Mouse (Mus musculus) E14TG2a.4 (cell line): ENCODE results near the gene Lmo7.

Experiments
- H3K27me3 ChIP-seq: 2 replicates; pipeline ENCODE4 v1.6.1; 2014; ENCODE audit warnings: low read length, control low read depth; ENCODE audit not compliant: insufficient read depth
- H3K36me3 ChIP-seq: 2 replicates; pipeline ENCODE4 v1.6.1; 2014; ENCODE audit warnings: low read length, control low read depth; ENCODE audit not compliant: insufficient read depth
- H3K4me1 ChIP-seq: replicated peaks from 2 replicates; pipeline ENCODE4 v1.6.1; 2014; ENCODE audit warnings: low read depth, low read length, control low read depth
- H3K4me3 ChIP-seq: replicated peaks from 2 replicates; pipeline ENCODE4 v1.5.1; 2014; ENCODE audit warnings: mild to moderate bottlenecking, low read length
- H3K9me3 ChIP-seq: 2 replicates; pipeline ENCODE4 v1.6.1; 2014; ENCODE audit warnings: low read length, control low read depth
- CTCF ChIP-seq: conservative IDR thresholded peaks from 2 replicates; pipeline ENCODE4 v1.5.1; 2014; ENCODE audit warnings: low read length
- NANOG ChIP-seq: IDR thresholded peaks from 2 replicates; pipeline ENCODE4 v1.6.1; 2014; ENCODE audit warnings: borderline replicate concordance, low read length, mixed read lengths
- POU5F1 ChIP-seq: IDR thresholded peaks from 2 replicates; pipeline ENCODE4 v1.6.1; 2014; ENCODE audit warnings: low read length, borderline replicate concordance

Gene Lmo7

GRCm38 (mm10) chr14:101933551-101933950 is 203.8 kb downstream of the Lmo7 start:
- Histone ChIP-seq H3K9me3 (no peaks in the 10 kb centered on the region), H3K4me1 (no peaks in the 10 kb centered on the region; the same call in 1 of the 2 replicates), H3K4me3 (no peak overlapping the region), H3K27me3 (peaks cover 11% of the 10 kb centered on the region; the same call in 1 of the 2 replicates), H3K36me3 (no peaks in the 10 kb centered on the region)
- no peak for TF ChIP-seq NANOG
- TF ChIP-seq CTCF = no peak
- TF ChIP-seq POU5F1 = no peak

GRCm38 (mm10) chr14:101942971-101943370 is 213.2 kb downstream of the Lmo7 start:
- Histone ChIP-seq H3K4me3 (no peak overlapping the region), H3K9me3 (no peaks in the 10 kb centered on the region), H3K4me1 (peaks cover 4% of the 10 kb centered on the region), H3K36me3 (no peaks in the 10 kb centered on the region), H3K27me3 (no peaks in the 10 kb centered on the region)
- TF ChIP-seq CTCF (peak; percentile 68), POU5F1 (no peak)

- H3K4me1 ChIP-seq = peaks cover 4% of the 10 kb centered on the region
- no peaks in the 10 kb centered on the region for H3K27me3 ChIP-seq
- H3K9me3 ChIP-seq = no peaks in the 10 kb centered on the region
- TF ChIP-seq POU5F1 (no peak), CTCF (peak; percentile 58)
- no peak overlapping the region for H3K4me3 ChIP-seq
- no peaks in the 10 kb centered on the region for H3K36me3 ChIP-seq
Measured at GRCm38 (mm10) chr14:101946711-101947516, 217.2 kb downstream of the Lmo7 start.

DNA sequence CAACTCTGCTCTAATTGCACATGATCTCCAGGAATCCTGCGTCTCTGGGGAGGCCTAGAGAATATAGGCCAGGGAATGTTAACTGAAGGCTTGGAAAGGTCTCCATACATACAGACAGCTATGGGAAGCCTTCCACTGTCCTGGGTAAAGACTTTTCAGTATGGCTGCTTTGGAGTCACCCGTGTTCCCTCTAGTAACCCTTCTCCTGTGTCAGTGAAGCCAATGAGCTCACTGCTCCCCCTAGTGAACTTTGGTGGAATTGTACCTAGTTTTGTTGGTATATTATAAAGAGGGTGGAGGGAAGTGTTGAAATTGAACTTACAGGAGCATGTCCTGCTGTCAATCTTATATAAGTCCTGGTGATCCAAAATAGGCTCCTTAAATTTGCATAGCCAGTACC is 219.4 kb downstream of the Lmo7 start:
- Histone ChIP-seq H3K4me3 (no peak overlapping the region), H3K27me3 (no peaks in the 10 kb centered on the region), H3K36me3 (no peaks in the 10 kb centered on the region), H3K9me3 (no peaks in the 10 kb centered on the region), H3K4me1 (no peaks in the 10 kb centered on the region)
- TF ChIP-seq POU5F1 = no peak
- peak; percentile 87 for TF ChIP-seq CTCF
- no peak for TF ChIP-seq NANOG

GRCm38 (mm10) chr14:101951107-101951506 is 221.3 kb downstream of the Lmo7 start:
- Histone ChIP-seq H3K27me3 (no peaks in the 10 kb centered on the region), H3K36me3 (no peaks in the 10 kb centered on the region), H3K4me1 (no peaks in the 10 kb centered on the region), H3K9me3 (no peaks in the 10 kb centered on the region), H3K4me3 (no peak overlapping the region)
- TF ChIP-seq POU5F1 (no peak), NANOG (no peak), CTCF (no peak)

DNA sequence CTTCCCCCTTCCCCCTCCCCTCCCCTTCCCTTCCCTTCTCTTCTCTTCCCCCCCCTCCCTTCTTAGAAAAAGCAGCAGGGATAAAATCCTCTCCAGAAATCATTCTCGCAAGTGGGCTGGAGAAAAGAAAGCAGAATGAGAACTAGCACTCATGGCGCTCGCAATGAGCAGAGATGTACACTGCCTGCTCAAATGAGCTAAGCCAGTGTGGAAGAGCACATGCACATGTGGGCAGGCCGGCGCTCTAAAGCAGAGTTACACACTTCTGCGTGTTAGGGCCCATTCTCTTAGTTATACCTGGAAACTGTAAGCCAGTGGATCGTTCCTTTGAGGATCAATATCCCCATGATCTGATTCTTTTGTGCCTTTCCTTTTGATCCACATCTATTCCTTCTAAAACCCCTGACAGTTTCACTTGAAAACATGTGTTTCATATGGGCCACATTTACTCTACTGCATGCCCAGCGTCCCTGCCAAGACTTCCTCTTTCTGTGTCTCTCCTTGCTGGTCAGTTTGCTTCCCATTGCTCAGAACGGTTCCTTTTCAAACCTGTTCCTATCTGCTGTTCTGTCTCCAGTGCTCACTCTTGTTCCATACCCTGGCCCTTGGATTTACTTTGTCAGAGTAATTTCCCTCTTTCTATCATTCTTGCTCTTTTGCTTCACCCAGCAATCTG is 224.2 kb downstream of the Lmo7 start:
- Histone ChIP-seq H3K9me3 (no peaks in the 10 kb centered on the region), H3K4me1 (no peaks in the 10 kb centered on the region), H3K36me3 (no peaks in the 10 kb centered on the region), H3K27me3 (no peaks in the 10 kb centered on the region), H3K4me3 (no peak overlapping the region)
- TF ChIP-seq POU5F1 = no peak
- no peak for TF ChIP-seq NANOG
- no peak for TF ChIP-seq CTCF

GRCm38 (mm10) chr14:101964381-101964780 is 234.6 kb downstream of the Lmo7 start:
- H3K4me1 ChIP-seq = no peaks in the 10 kb centered on the region
- H3K27me3 ChIP-seq = no peaks in the 10 kb centered on the region
- TF ChIP-seq CTCF (no peak), POU5F1 (no peak), NANOG (no peak)
- peaks cover 22% of the 10 kb centered on the region for H3K9me3 ChIP-seq
- no peak overlapping the region for H3K4me3 ChIP-seq
- no peaks in the 10 kb centered on the region for H3K36me3 ChIP-seq

DNA sequence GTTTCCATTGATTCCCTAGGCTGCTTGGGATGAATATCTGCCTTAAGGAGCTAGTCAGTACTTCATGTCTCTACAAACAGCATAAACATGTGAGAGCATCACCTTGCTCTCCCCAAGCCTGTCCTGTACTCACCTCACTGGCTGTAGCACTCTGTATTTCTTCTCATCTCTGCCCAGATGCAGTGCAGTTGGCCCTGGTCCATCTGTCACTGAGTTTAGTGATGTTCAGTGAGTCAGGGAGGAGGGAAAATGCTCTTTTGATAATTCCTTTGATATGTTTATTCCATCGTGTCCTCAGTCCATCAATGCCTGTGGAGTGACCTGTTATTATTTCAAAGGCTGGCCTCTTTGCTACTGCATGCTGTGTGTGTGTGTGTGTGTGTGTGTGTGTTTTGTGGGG is 235.2 kb downstream of the Lmo7 start:
- Histone ChIP-seq H3K4me3 (no peak overlapping the region), H3K9me3 (peaks cover 22% of the 10 kb centered on the region), H3K36me3 (no peaks in the 10 kb centered on the region), H3K27me3 (no peaks in the 10 kb centered on the region), H3K4me1 (no peaks in the 10 kb centered on the region)
- TF ChIP-seq POU5F1 (no peak), NANOG (no peak), CTCF (no peak)

DNA sequence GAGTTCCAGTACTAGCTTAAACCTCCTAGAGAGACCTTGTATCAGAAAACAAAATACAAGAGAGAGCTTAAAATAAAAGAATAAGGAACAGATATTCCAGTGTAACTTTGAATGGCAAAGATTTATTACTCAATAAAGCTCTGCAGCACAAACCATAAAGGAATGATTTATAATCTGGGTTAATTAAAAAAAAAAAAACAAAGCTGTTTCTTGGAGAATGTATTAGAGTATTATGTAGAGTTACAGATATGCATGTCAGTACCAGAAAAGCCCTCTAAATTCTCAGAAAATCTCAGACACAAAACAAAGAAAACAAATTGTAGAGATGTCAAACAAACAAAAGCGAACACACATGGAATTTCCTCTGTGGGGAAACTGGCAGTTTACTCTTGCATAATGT is 243.0 kb downstream of the Lmo7 start:
- H3K4me3 ChIP-seq = no peak overlapping the region
- no peaks in the 10 kb centered on the region for H3K4me1 ChIP-seq
- H3K27me3 ChIP-seq = no peaks in the 10 kb centered on the region
- H3K36me3 ChIP-seq = no peaks in the 10 kb centered on the region
- TF ChIP-seq NANOG (no peak), CTCF (no peak), POU5F1 (no peak)
- no peaks in the 10 kb centered on the region for H3K9me3 ChIP-seq
